Mouse (Mus musculus) kidney, postnatal 25 days (tissue): Measurements from ENCODE around the gene Kif26a.

Experiments
- DNase-seq, 2 experiments: peaks; one replicate each; pipeline ENCODE4 v3.0.0; 2021; ENCODE audit warnings: mixed read lengths in 2 of 2

The Kif26a gene

DNA sequence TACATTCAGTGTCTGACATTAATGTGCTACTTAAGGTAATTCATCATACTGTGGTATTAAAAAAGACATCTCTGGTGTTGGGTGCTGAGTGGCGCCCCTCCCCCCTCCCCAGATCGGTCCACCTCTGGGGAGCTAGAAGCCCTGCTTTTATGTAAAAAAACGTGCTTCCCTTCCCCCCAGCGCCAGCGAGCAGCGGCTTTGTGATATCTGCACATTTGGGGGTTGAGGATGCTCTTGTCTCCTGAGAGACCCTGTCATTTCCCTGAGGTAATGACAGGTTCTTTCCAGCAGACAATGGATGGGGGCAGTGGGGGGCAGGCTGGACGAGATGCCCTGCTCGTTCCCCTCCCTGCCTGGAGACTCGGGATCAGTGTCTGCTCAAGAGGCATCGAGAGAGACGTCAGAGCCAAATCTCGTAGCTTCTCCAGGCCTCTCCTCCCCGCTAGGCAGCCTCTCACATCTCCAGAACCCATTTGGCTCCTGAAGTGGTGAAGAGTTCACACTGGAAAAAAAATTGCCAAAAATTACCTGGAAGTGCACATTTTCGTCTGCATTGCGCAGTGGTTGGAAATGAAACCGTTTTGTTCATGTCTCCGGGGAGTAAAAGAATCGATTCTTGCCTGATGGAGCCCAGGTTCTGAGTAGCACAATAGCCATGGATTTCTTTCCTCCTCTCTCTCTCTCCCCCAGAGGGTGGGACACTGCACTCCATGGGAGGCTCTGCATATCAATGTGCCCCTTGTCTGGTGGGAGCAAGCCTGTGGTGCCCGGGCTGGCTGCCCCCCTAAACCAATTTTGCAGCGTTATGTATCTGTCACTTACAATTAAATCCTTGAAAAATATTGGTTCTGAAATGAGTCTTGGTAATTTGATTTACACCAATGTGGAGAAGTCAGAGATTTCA is 24.9 kb downstream of the Kif26a start:
- no peak for DNase-seq

DNA sequence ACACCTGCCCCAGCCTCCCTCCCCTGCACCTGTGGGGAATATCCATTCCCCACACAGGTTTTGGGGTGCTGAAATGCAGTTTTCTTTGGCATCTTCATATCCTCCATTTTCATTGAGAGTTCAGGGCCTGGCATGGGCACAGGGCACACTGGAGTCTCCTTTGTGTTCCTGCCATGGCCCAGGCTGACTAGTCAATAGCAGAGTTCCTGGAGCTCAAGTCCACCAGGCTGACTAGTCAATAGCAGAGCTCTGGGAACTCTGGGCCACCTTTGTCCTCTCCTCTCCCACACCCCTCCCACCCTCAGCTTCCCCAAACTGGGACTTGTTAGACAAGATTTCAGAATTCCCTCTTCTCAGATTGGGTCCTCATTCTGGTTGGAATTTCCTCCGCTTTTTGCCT is 25.6 kb downstream of the Kif26a start:
- DNase-seq, result no peak

DNA sequence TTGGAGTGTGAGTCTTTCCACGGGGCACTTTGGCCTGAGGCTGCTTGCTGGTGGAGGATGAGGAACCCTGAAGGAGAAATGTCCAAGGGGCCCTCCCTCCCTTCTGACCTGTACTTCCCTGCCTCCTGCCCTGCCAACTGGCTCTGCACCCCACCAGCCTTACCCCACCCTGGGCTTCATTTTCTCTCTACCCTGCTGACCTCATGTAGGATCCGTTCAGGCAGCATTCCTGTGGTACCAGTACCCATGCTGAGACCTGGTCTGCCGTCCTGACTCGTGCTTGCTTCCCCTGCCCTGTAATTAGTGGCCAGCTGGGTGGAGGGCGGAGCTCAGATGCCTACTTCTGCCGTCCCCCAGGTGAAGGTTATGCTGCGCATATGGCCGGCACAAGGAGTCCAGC is 26.2 kb downstream of the Kif26a start:
- peak in 1 of 2 experiments; percentile 37 for DNase-seq

DNA sequence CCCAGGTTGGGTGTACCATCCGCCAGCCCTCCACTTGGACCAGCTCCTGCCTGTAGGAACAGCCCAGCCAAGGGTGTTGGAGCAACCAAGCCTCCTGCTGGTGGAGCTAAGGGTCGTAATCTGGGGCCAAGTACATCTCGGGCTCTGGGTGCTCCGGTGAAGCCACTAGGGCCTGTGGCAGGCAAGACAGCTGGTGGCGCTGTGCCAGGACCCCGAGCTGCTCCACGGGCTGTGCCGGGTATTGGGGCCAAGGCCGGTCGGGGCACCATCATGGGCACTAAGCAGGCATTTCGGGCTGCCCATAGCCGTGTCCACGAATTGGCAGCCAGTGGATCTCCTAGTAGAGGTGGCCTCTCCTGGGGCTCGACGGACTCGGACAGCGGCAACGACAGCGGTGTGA is 31.7 kb downstream of the Kif26a start:
- DNase-seq, result peak; percentile 11 to 34

DNA sequence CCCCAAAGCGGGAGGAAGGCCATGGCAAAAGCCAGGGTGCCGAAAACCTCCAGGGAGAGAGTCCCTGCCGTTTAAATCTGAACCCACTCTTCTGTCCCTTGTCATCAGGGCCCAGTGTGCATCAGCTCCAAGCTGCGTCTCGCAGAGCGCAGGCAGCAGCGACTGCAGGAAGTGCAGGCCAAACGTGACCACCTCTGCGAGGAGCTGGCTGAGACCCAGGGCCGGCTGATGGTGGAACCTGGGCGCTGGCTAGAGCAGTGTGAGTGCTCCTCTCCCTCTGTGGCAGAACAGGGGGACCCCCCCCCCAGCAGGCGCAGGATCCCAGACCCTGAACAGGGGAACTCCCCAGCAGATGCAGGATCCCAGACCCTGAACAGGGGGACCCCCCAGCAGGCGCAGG is 33.7 kb downstream of the Kif26a start:
- DNase-seq, result peak in 1 of 2 experiments; percentile 43

DNA sequence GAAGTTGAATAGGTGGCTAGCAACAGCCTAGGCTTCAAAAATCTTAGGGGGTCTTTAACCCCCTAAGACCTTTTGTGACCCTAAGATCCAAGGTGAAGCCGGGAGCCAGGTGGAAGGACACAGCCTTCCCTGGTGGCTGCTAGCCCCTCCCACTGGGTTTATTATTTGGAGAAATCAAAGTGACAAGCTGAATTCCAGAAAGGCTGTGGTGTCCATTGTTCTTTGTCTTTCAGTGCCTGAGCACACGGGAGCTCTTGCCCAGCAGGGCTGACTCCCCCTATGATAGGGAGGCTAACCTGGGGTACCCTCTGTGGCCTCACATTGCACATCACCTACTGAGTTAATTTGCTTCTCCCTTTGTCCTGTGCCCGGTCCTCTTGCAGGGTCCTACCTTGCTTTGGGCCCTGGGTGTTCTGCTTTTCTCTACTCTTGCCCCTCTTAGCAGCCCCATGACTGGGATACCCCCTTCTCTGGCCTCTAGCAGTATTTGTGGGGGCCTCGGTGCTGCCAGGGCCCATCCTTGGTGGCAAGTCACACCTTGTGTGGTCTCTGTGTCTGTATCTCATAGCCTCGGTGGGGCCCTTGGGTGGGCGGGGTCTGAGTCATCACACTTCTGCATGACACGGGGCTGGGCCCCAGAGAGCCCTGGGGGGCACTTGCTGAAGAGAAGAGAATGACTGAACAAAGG is 36.1 kb downstream of the Kif26a start:
- no peak for DNase-seq

DNA sequence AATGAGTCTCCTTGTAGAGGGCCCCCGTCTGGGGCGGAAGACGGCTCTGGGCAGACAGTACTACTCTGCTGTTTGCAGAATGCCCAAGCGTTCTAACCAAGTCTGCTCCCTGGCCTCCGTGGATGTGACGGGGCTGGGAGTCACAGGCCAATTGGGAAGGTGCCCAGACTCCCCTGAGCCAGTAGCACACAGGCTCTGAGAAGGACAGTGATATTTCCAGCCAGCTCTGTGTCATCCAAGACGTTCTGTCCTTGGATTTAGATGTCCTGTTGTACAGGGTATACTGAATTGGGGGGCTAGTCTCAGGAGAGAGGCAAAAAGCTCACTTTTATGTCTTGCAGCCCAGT is 36.6 kb downstream of the Kif26a start:
- peak in 1 of 2 experiments; percentile 25 for DNase-seq

DNA sequence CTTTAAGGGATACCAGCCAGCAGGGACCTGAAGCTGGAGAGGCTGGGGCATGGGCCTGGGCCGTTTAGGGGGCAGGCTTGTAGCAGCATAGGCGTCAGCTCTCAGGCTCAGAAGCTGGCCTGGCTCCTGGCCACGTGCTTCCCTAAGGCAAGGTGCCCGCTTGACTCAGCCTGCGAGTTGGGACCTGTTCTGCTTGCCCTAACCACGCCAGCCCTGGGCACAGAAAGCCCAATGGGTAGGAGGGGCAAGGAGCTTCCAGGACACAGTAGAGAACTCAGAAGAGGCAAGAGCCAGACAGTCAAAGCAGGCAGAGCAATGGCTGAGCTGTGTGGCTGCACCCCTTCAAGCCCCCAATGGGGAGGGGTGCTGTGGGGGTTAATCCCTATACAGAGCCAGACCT is 37.7 kb downstream of the Kif26a start:
- peak; percentile 68 to 79 for DNase-seq

DNA sequence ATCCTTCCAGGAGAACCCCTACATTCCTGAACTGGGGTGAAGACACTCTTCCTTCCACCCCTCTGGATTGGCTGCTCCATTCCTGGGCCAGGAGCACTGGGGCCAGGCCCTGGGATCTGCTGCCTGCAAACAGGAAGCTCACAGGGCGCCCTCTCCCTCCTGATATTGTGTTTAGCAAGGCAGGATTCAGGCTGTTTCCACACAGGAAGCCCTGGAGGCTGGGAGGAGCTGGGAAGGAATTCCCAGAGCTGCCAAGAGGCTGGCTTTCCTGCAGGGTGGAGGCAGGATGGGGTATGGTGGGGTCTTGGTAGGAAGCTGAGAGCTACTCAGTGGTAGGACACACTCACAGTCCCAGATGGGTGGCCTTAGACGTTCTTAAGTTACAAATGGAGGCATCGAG is 38.4 kb downstream of the Kif26a start:
- peak; percentile 75 to 89 for DNase-seq

DNA sequence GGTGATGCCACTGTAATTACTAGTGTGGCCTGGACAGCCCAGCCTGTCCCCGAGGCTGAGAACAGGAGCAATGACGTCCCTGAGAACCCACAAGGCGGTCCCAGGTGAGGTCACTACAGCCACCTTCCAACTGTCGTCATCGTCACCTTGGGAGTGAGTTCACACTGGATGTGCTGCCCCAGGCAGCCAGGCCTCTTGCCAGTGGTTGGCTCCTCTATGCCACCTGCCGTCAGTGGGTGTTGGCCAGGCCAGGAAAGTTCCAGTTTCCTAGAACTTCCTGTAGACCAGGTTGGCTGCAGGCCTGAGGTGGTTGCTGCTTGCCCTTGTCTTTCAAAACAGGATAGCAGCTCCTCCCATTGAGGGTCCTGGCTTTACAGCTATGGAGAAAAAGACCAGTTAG is 40.9 kb downstream of the Kif26a start:
- DNase-seq, result peak; percentile 45 to 77

DNA sequence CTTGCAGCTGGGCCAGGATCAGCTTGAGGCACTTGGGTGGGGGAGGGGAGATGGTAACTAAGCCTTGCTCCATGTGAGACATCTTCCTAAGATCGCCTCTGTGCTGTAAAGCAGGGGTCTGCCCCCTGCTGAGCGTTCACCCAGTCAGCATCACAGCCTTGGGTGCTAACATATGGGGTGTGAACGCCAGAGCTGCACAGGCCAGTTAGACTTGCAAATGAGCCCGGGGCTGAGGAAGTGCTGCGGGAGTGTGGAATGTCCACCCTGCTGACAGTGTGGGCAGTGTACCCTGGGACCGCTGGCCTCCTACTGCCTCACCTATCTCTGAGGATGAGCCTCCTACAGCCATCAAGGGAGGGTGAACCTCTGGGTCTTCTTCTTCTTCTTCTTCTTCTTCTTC is 45.7 kb downstream of the Kif26a start:
- no peak for DNase-seq

DNA sequence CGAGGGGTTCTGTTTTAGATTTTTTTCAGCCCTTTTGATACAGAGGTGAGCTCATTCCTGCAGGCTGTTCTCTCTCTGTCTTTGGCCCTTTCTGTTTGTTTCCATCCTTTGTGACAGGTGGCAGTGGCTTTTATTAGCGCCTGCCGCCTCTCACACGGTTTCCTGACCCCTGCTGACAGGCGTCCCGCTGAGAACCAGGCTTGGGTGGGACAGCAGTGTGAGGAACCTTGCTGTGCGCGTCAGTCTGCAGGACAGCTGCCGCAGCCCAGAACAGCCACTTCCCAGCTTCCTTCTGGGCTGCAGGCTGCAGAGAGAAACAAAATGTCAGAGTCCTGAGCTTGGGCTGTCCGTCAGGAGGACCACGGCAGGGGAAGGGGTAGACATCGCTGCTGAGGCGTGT is 49.0 kb downstream of the Kif26a start:
- DNase-seq, result no peak

DNA sequence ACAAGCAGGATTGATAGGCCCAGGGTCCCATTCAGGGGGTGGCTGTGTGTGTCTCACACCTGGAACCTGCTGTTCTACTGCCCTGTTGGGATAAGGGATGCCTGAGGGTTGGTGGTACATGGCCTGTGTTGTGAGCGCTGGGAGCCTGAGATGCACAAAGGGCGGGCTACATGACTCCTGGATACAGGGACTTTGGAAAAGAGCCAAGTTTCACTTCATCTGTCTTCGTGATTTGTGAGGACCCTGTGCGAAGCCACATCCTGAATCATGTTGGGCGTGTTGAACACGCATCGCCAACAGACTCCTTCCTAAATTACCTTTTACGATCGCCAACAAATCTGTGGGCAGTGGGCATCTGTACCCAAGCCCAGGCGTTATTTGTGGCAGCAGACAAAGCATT is 50.6 kb downstream of the Kif26a start:
- no peak for DNase-seq

DNA sequence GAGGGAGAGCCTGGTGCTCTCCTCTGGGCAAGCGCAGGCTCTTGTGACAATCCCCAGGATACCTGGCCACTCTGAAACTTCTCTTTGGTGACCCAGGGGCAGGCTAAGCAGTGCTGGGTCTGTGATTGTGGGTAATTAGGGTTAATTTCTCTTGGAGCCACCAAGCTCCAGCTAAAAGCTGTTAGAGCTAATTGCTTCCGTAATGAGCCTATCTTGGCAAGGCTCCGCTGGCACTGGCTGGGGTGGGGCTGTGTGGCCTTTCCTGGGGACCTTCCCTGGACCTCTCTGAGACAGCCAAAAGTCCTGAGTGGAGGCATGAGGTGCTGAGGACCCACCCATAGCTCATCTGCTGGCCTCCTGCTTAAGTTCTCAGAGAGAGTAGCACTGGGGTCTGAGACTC is 53.4 kb downstream of the Kif26a start:
- no peak for DNase-seq

DNA sequence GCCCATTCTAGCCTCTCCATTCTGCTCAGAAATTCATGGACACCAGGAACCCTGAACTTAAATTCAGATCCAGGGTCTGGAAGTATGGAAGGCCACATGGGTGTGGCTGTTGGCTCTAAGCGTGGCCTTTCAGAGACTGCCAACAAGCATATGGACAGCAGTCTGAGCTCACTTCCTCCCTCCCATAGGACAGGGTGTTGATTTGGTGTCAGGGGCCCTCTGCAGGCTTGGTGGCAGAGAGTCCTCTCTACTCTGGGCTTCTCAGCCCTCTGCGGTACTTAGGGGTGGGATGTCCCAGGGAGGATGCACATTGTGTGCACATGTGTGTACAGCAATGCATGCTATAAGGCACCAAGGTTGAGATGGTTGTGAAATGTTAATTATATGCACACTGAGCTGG is 54.0 kb downstream of the Kif26a start:
- no peak for DNase-seq

DNA sequence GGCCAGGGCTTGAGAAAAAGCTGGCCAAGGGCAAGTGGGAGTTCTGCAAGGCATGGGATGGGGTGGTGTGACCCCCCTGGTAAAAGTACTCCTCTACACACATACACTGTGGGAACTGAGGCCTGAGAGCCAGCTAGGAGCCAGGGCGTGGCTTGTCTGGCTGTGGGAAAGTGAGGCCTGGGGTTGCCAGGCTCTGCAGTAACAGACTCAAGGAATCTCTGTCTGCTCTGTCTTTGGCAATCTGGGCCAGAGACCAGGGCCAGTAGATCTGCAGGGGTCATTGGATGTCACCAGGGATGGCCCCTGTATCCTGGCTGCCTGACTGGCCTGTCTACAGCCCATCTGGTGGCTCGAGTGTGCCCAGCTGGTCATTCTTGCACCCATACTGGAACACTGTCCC is 61.2 kb downstream of the Kif26a start:
- DNase-seq, result no peak

DNA sequence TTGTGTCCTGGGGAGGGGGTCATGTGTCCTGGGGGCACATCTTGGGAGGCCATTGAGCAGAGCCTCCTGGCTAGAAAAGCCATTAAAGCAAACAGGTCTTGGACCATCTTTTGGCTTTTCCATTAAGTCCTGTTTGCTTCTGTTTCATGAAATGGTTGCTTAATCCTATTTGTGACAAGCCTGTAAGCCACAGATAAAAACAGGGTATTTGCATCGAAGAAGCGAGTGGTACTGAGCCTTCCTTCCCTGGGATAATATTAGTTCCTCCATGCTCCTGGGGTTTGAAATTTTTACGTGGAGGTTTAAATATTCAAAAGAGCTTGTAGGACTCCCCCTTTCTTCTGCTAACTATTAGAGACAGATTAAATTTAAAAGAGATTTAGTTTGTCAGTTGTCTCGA is 61.7 kb downstream of the Kif26a start:
- DNase-seq, result no peak

DNA sequence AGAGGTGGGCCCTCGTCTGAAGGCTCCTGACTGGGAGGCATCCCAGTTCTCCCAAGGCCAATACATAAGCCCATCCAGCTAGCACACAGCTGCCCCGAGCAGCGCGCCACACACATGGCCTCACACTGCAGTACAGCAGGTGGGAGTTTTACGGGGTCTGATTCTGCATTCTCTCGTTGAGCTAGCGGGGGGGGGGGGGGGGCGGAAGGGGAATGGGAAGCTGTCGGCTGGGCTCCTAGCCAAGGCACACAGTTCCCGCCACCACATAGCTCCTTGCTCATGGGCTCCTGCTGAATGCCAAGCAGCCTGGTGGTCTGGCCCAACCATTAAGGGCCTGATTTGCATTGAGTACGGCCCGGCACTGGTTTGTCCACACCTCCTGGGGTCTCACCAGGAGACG is 64.6 kb downstream of the Kif26a start:
- DNase-seq, result no peak

DNA sequence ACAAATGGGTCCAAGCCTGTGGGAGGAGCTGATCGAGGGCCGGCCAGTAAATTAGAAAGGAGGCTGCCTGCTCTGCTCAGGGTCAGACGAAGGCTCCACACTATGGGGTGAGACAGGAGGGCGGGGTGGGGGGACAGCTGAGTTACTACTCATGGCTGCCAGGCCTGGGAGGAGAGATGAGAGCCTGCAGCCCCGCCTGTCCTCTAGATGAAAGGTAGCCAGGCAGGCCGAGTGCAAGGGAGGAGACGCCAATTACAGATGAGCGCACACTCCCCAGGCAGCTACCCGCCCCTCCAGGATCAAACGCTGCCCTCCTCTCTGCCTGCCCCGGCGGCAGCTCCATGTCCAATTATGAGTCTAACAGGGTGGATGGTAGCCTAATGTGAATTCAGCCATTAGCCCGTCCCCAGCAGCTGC is 68.4 kb downstream of the Kif26a start:
- no peak for DNase-seq

DNA sequence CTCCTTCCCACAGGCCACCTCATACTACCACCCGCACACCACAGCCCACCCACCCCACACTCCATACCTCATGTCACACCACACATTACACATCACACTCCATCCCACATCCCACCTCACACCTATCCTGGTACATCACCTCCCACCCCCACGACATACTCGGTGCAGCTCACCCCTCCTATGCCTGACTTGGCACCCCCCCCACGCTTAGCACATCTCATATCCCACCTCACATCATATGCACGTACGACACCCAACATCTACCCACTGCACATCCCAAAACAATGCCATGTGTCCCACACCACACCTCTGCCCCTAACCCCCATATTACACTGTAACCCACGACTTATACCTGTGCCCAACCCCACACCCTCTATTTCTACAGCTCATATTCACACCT is 69.5 kb downstream of the Kif26a start:
- no peak for DNase-seq

DNA sequence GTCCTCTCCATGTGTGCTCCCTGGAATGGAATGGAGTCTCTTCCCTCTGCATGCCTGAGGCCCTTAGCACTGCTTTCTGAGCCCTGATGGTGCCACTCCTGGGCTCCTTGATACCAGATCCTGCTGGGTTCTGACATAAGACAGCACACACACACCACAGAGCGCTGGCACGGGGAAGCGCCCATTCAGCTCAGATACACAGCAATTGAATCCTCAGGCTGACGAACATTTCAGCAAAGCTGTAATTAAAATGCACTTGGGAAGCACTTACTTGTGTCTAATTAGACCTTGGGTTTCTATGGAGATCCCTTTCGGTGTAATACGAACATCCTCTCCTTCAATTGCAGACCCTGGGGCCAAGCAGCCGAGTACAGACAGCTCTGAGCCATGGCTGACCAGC is 71.0 kb downstream of the Kif26a start:
- DNase-seq, result no peak

DNA sequence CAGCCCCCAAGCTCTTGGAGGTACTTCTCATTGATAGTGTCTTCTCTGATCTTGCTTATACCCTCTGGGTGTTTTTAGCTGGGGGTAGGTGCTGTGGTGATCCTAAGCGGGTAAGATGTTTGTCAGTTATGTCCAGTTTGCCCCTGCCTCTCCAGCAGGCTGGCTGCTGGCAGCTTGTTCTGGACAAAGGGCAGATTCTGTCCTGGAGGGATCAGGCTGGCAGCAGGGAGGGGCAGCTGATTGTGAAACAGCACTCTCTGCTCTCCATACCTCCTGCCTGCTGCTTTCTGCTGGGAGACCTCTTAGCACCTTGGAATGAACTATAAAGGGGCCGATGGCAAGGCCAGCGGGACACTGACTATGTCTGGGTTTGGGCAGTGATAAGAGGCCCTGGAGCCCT is 71.7 kb downstream of the Kif26a start:
- peak; percentile 68 to 87 for DNase-seq

DNA sequence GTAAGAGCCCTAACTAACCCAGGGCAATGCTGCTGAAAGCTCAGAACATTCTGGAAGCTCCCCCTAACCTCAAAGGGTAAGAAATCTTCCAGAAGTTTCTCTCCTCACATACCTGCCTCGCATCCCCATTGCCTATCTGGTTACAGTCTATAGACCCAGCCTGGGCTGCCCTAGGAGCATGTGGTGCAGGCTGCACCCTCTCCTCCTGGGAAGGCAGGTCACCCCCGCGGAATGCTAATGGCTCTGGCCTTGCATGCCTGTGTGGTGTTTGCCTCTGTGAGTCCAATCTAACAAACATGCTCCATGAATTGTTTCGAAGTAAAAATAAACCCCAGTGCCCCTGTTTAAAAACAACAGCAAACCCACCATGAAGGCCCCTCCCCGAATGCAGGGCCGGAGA is 75.3 kb downstream of the Kif26a start:
- DNase-seq, result no peak

DNA sequence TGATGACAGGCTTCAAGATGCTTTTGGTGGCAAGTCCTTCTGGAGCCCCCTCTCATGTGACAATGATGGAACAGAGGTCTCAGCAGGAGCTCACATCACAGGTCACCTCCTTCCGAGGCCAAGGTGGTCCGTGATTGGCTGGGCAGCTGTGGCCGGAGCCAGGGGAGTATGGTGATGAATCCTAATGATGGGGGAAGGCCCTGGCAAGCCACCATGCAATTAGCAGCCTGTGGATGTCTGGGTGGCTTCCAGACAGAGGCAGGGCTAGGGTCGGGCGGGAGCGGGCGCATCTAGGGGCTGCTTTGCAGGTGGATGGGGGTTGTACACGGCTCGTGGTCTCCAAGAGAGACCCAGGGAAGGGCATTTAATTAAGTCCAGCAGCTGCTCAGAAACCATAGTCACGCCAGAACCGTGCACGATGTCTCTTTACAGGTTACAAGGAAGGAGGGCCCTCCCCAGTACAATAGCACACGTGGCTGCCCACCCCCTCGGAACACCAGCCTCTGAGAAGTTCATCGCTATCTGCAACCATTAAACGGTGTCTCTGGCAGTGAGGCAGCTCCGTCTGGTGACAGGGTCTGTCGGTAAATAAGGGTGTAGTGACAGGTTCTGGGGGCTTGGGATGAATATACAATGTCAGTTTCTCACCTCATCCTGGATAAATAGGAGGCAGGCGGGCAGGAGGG is 75.9 kb downstream of the Kif26a start:
- DNase-seq, result no peak
